Mouse (Mus musculus) forebrain, postnatal 0 days (tissue): Measurements from ENCODE around the gene Cacna1g. TPM values are rescaled to one million over a fixed set of nuclear protein-coding genes. Genes with fewer than 3 reads are reported as not detected.

ENCODE experiments used
- ATAC-seq: fragments of 200-750 bp; cut with Nextera tagmentation; 2 replicates; pipeline ENCODE4 v1.8.0; 2017; ENCODE audit warnings: mild to moderate bottlenecking, moderate library complexity
- DNase-seq: peaks from one replicate; pipeline ENCODE4 v3.0.0-alpha.2; 2015
- H3K27ac ChIP-seq: fragments of 300-500 bp; sonication (generic); 2 replicates; pipeline ENCODE4 v1.5.1; 2014; ENCODE audit warnings: low read depth, mild to moderate bottlenecking, antibody characterized with exemption, low read length, moderate library complexity, mixed read lengths
- H3K27me3 ChIP-seq: fragments of 300-500 bp; sonication (generic); 2 replicates; pipeline ENCODE4 v1.6.1; 2014; ENCODE audit warnings: mild to moderate bottlenecking, low read length, mixed read lengths; ENCODE audit not compliant: insufficient read depth
- H3K36me3 ChIP-seq: fragments of 300-500 bp; sonication (generic); 2 replicates; pipeline ENCODE4 v1.6.1; 2014; ENCODE audit warnings: mild to moderate bottlenecking, moderate library complexity; ENCODE audit not compliant: insufficient read depth
- H3K4me1 ChIP-seq: fragments of 300-500 bp; sonication (generic); 2 replicates; pipeline ENCODE4 v1.6.1; 2014; ENCODE audit warnings: antibody characterized with exemption; ENCODE audit not compliant: insufficient read depth
- H3K4me2 ChIP-seq: fragments of 300-500 bp; sonication (generic); 2 replicates; pipeline ENCODE4 v1.6.1; 2014; ENCODE audit warnings: low read depth, mild to moderate bottlenecking, moderate library complexity
- H3K4me3 ChIP-seq: fragments of 300-500 bp; sonication (generic); 2 replicates; pipeline ENCODE4 v1.5.1; 2014; ENCODE audit warnings: low read depth, low read length, mixed read lengths
- H3K9ac ChIP-seq: fragments of 300-500 bp; sonication (generic); 2 replicates; pipeline ENCODE4 v1.6.1; 2014; ENCODE audit warnings: mild to moderate bottlenecking
- H3K9me3 ChIP-seq: fragments of 300-500 bp; sonication (generic); 2 replicates; pipeline ENCODE4 v1.6.1; 2016; ENCODE audit warnings: low read length
- CTCF ChIP-seq: sonication (generic); IDR thresholded peaks from 2 replicates; pipeline ENCODE4 v1.5.1; 2016; ENCODE audit warnings: antibody characterized with exemption, control low read depth, low read depth
- WGBS: fragments of 180-500 bp; shearing (Covaris S2); extraction: QIAGEN DNeasy Blood & Tissue Kit; methylation state at CpG from one replicate; pipeline ENCODE4 v1.1.7; 2014; 5-methylcytosine and 5-hydroxymethylcytosine counted together
- polyA plus RNA-seq: library from polyadenylated mRNA; unstranded; fragments of >200 nt; fragmentation: Nextera tagmentation; extraction: Ambion mirVana; gene quantifications from 2 replicates; pipeline ENCODE4 v1.2.1, GENCODE M21; 2015
- total RNA-seq: library from RNA; depleted of rRNA; stranded (reverse); fragments of >200 nt; gene quantifications from 2 replicates; pipeline ENCODE4 v1.2.3, GENCODE M21; 2014

Gene Cacna1g
- total and polyA plus RNA-seq, 2 experiments from 2014 or later, result 5.3 to 62.9 TPM

DNA sequence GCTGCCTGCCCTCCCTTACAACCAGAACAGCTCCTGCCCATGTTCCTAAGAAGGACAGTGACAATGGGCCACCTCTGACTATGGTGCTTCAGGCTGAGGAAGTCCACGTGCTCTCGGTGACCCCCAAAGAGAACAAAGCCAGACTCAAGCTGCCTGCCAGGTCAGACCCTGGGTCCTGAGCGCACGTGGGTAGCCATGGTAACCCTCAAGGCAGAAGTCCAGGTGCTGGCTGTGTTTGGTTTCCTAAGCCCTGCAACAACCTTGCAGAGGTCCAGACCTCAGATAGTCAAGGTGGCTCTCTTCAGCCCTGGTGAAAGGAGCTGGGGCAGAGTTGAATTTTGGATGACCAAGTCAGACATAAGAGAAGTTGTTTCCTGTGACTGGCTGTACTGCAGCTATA lies 15.7 kb upstream of the Cacna1g start:
- Histone ChIP-seq H3K27me3 (no peaks in the 10 kb centered on the region), H3K9ac (no peak overlapping the region), H3K4me1 (no peaks in the 10 kb centered on the region; the same call in 1 of the 2 replicates), H3K27ac (no peak overlapping the region), H3K4me3 (no peak overlapping the region), H3K4me2 (no peak overlapping the region), H3K9me3 (no peaks in the 10 kb centered on the region), H3K36me3 (no peaks in the 10 kb centered on the region)
- 37% methylated on average over 4 of the region's 4 CpGs for WGBS
- TF ChIP-seq CTCF, result no peak
- ATAC-seq (no peak), DNase-seq (no peak)

DNA sequence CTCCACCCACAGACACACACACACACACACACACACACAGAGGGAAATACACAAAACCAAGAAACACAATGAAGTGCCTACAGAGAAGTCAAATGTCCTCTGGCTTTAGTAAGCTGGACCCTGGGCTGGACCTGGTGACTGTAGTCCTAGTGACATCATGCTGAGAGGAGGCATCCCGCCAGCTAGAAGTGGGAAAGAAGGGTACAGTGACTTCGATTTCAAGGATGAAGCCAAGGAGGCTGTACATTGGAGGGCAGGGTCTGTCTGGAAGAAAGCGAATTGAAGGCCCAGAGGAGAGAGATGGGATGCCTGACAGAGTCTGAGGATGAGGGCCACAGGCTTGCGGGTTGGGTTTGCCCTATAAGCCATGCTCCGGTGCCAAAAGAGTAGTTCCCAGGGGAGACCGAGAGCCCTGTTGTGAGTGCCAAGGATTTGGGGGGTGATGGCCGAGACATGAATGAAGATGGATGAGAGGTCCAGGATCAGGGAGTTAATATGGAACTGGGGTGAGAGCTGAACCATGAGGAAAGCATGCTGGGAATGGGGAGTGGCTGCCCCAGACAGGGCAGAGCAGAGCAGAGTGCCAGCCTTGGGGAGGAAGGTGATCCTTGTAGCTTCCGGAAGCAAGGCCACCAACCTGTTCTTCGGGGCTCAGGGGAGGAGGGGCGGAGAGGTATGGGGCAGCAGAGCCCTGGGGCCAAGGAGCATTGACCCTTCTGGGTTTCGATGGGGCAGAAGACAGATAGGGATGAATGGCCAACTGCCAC lies 15.0 kb upstream of the Cacna1g start:
- Histone ChIP-seq H3K36me3 (no peaks in the 10 kb centered on the region), H3K27ac (no peak overlapping the region), H3K27me3 (no peaks in the 10 kb centered on the region), H3K4me1 (no peaks in the 10 kb centered on the region; the same call in 1 of the 2 replicates), H3K9ac (no peak overlapping the region), H3K9me3 (no peaks in the 10 kb centered on the region), H3K4me3 (no peak overlapping the region), H3K4me2 (no peak overlapping the region)
- ATAC-seq, result no peak
- no peak for DNase-seq
- TF ChIP-seq CTCF, result no peak
- 93% methylated on average over 11 of the region's 11 CpGs for WGBS

DNA sequence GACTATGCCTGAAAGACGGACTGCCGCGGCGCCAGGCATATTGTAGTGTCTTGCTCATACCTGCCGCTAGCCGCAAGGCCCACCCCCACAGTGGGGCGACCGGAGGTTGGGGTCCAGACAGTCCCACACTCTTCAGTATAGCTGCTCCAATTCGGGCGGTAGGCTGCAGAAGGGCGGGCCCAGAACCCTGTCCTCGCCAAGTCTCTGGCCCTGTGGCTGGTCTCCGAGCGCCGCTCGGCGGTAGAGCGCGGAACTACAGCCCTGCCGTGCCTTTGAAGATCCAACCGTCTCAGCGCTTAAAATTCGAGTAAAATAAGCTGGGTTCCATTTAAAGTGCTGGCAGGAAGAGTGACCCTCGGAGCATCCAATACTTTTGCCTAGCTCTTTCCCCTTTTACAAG lies 12.0 kb upstream of the Cacna1g start, which contains the start of gene Spata20:
Gene Spata20 (minus strand): TSS at position 179 of the 400 bp plus-strand sequence.
- Histone ChIP-seq H3K36me3 (no peaks in the 10 kb centered on the region), H3K4me3 (no peak within 1 kb of the TSS), H3K4me2 (peak within 1 kb of the TSS; percentile 43), H3K9ac (0 out of 2 replicates have a peak within 1 kb of the TSS, but pooled peaks have one; percentile 15), H3K4me1 (no peaks in the 10 kb centered on the region; the same call in 1 of the 2 replicates), H3K27ac (no peak within 1 kb of the TSS), H3K27me3 (no peaks in the 10 kb centered on the region), H3K9me3 (no peaks in the 10 kb centered on the region)
- DNase-seq (peak; percentile 93), ATAC-seq (peak; percentile 85)
- peak; percentile 99 for TF ChIP-seq CTCF
- WGBS, result 1% methylated on average over 24 of the region's 24 CpGs

DNA sequence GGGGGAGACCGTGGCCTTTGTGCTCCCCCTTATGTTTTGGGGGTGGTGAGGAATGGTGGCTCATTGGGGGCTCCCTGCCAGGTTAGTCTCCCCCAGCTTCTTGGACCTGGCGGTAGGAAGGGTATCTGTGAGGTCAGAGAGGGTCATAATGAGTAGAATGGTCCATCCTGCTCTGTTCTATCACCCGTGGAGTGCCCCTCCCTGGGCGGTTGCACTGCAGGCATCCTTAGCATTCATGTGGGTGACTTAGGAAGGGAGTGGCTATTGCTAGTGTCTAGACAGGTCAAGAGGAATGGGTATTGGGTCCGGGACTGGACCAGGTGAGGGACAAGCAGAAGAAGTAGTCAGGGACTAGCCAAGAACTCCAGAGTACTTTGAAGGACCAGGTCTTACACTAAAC lies 11.2 kb upstream of the Cacna1g start:
- DNase-seq (no peak), ATAC-seq (no peak)
- no peak for TF ChIP-seq CTCF
- H3K9me3 ChIP-seq, result no peaks in the 10 kb centered on the region
- 79% methylated on average over 5 of the region's 5 CpGs for WGBS
- H3K4me1 ChIP-seq, result no peaks in the 10 kb centered on the region
- H3K4me2 ChIP-seq, result no peak overlapping the region
- H3K9ac ChIP-seq, result no peak overlapping the region
- H3K36me3 ChIP-seq, result no peaks in the 10 kb centered on the region
- no peaks in the 10 kb centered on the region for H3K27me3 ChIP-seq
- no peak overlapping the region for H3K27ac ChIP-seq
- no peak overlapping the region for H3K4me3 ChIP-seq

DNA sequence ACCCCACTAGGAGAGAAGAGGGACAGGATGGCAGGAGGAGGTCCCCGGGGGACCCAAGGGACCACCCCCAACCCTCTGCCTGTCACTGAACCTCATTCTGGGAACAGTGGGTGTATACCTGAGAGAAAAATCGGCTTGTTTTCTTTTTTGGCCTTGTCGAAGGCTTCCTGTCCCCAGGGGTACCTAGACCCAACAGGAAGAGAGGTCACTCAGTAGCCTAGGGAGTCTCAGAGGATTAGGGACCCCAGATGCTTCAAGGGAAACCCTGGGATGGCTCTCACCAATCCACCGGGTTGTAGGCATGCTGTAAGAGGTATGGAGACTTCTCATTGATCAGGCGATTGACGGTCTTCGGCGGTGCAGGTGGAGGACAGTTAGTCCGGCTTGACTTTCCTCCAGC lies 10.6 kb upstream of the Cacna1g start:
- H3K27ac ChIP-seq, result no peak overlapping the region
- H3K9me3 ChIP-seq, result no peaks in the 10 kb centered on the region
- H3K9ac ChIP-seq, result no peak overlapping the region
- no peaks in the 10 kb centered on the region for H3K27me3 ChIP-seq
- no peaks in the 10 kb centered on the region for H3K36me3 ChIP-seq
- TF ChIP-seq CTCF, result no peak
- H3K4me1 ChIP-seq, result no peaks in the 10 kb centered on the region
- H3K4me3 ChIP-seq, result no peak overlapping the region
- DNase-seq (no peak), ATAC-seq (no peak)
- 90% methylated on average over 9 of the region's 9 CpGs for WGBS
- H3K4me2 ChIP-seq, result no peak overlapping the region

DNA sequence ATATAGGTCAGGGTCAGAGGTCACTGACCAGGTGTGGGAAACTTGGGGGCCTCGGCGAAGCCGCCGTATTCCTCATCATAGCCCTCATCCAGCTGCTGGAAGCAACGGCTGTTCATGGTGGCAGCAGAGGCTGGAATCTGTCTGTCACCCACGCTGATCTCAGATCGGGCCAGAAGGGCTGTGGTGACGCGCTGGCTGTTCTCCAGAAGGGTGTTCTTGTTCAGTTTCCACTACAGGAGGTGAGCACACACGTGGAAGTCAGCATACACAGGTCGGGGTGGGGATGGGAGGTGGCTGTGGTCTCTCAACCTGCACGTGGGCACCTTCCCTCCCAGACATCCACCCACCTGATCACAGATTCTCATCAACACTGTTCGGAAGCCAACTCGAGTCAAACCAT lies 9.9 kb upstream of the Cacna1g start:
- Histone ChIP-seq H3K27me3 (no peaks in the 10 kb centered on the region), H3K9ac (no peak overlapping the region), H3K27ac (no peak overlapping the region), H3K36me3 (no peaks in the 10 kb centered on the region), H3K4me2 (no peak overlapping the region), H3K4me3 (no peak overlapping the region), H3K4me1 (no peaks in the 10 kb centered on the region), H3K9me3 (no peaks in the 10 kb centered on the region)
- WGBS, result 85% methylated on average over 14 of the region's 14 CpGs
- DNase-seq (no peak), ATAC-seq (no peak)
- no peak for TF ChIP-seq CTCF

DNA sequence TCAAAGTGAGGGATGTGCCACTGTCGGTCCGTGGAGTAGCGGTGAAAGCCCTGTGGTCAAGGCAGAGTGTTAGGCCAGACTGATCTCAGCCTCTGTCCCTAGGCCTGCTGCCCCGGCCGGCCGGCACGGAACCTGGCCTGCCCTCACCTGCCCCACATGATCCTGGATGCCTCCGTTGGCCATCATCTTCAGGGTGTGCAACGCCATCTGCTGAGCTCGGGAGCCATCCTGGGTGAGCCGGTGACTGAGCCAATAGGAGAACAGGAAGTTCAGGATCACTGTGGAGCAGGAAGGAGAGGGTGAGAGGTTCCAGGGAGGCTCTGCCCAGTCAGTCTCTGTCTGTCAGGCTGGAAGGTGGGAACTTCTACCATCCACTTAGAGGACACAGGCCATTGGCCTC lies 9.4 kb upstream of the Cacna1g start:
- no peak for TF ChIP-seq CTCF
- no peak overlapping the region for H3K9ac ChIP-seq
- DNase-seq, result no peak
- H3K27me3 ChIP-seq, result no peaks in the 10 kb centered on the region
- no peak for ATAC-seq
- H3K4me3 ChIP-seq, result no peak overlapping the region
- WGBS, result 82% methylated on average over 11 of the region's 11 CpGs
- H3K36me3 ChIP-seq, result no peaks in the 10 kb centered on the region
- H3K9me3 ChIP-seq, result no peaks in the 10 kb centered on the region
- no peak overlapping the region for H3K4me2 ChIP-seq
- no peak overlapping the region for H3K27ac ChIP-seq
- H3K4me1 ChIP-seq, result no peaks in the 10 kb centered on the region
